28 mouse cellular contexts compared by ENCODE assay signal in genomic region chr6:62132531-62132930, GRCm38 (mm10).
"Had no signal": no experiment of that assay in that cellular context is flagged by ENCODE, and none has a peak within 500 bp of the region (broad histone marks: within the 10 kb centered on the region; RNA-seq: fewer than 3 reads in every experiment).

No protein-coding gene starts in this region.

- ATAC-seq: forebrain, embryonic 13.5 days; forebrain, embryonic 14.5 days; forebrain, embryonic 15.5 days; forebrain, embryonic 16.5 days; forebrain, postnatal 0 days had no signal

- DNase-seq: cerebellum, adult 2 months; cerebellum, adult 8-10 months; cerebellum, adult 9-10 months; cerebellum, adult 9-11 months; cerebellum, postnatal 10 days; cerebellum, postnatal 14 days; cerebellum, postnatal 25 days; cerebellum, postnatal 36 days; embryo, embryonic 11 days; forebrain, postnatal 0 days; gastrocnemius, adult 2 months; gastrocnemius, postnatal 10 days; gastrocnemius, postnatal 14 days; gastrocnemius, postnatal 25 days; gastrocnemius, postnatal 36 days; heart, adult 11 months; heart, adult 18-20 months had no signal

- H3K9ac ChIP-seq: embryonic facial prominence, embryonic 12.5 days; embryonic facial prominence, embryonic 13.5 days; embryonic facial prominence, embryonic 15.5 days; forebrain, embryonic 12.5 days; forebrain, embryonic 13.5 days; forebrain, embryonic 15.5 days; forebrain, postnatal 0 days had no signal

- H3K27me3 ChIP-seq: embryonic facial prominence, embryonic 12.5 days; embryonic facial prominence, embryonic 13.5 days; embryonic facial prominence, embryonic 15.5 days; forebrain, embryonic 12.5 days; forebrain, embryonic 13.5 days; forebrain, embryonic 15.5 days had no signal

- H3K4me2 ChIP-seq: embryonic facial prominence, embryonic 12.5 days; embryonic facial prominence, embryonic 13.5 days; embryonic facial prominence, embryonic 15.5 days; forebrain, embryonic 12.5 days; forebrain, embryonic 13.5 days; forebrain, embryonic 15.5 days had no signal

- H3K4me1 ChIP-seq: embryonic facial prominence, embryonic 10.5 days; embryonic facial prominence, embryonic 12.5 days; embryonic facial prominence, embryonic 13.5 days; embryonic facial prominence, embryonic 15.5 days; forebrain, embryonic 10.5 days; forebrain, embryonic 12.5 days; forebrain, embryonic 13.5 days; forebrain, embryonic 15.5 days had no signal

- H3K27ac ChIP-seq: embryonic facial prominence, embryonic 10.5 days; embryonic facial prominence, embryonic 12.5 days; embryonic facial prominence, embryonic 13.5 days; embryonic facial prominence, embryonic 15.5 days; forebrain, embryonic 10.5 days; forebrain, embryonic 12.5 days; forebrain, embryonic 13.5 days; forebrain, embryonic 15.5 days; gastrocnemius, adult 2 months had no signal

- H3K4me3 ChIP-seq: embryonic facial prominence, embryonic 10.5 days; embryonic facial prominence, embryonic 12.5 days; embryonic facial prominence, embryonic 13.5 days; embryonic facial prominence, embryonic 15.5 days; erythroblast, embryonic 14.5 days; forebrain, embryonic 10.5 days; forebrain, embryonic 12.5 days; forebrain, embryonic 13.5 days; forebrain, embryonic 15.5 days; gastrocnemius, adult 2 months had no signal

- H3K36me3 ChIP-seq: embryonic facial prominence, embryonic 10.5 days; embryonic facial prominence, embryonic 12.5 days; embryonic facial prominence, embryonic 13.5 days; embryonic facial prominence, embryonic 15.5 days; forebrain, embryonic 10.5 days; forebrain, embryonic 12.5 days; forebrain, embryonic 15.5 days had no signal

- H3K9me3 ChIP-seq: embryonic facial prominence, embryonic 10.5 days; embryonic facial prominence, embryonic 12.5 days; embryonic facial prominence, embryonic 13.5 days; embryonic facial prominence, embryonic 15.5 days; forebrain, embryonic 10.5 days; forebrain, embryonic 12.5 days; forebrain, embryonic 13.5 days; forebrain, embryonic 15.5 days had no signal
